Mouse (Mus musculus) liver, adult 2 months (tissue): Measurements from ENCODE around the gene Zdhhc6. TPM values are rescaled to one million over a fixed set of nuclear protein-coding genes. Genes with fewer than 3 reads are reported as not detected.
A peak's percentile ranks its signal among the peaks of the same experiment; 100 is the strongest.

Source experiments
- DNase-seq: peaks from one replicate; pipeline ENCODE4 v3.0.0-alpha.2; 2011; ENCODE audit warnings: low read depth, low spot score; ENCODE audit errors: extremely low read depth
- H3K27ac ChIP-seq: fragments of 200-500 bp; replicated peaks from 2 replicates; pipeline ENCODE4 v1.5.1; 2012; ENCODE audit warnings: low read depth, mild to moderate bottlenecking, control low read depth, inconsistent platforms, low read length; ENCODE audit not compliant: insufficient read depth
- H3K27me3 ChIP-seq: fragments of 200-500 bp; 2 replicates; pipeline ENCODE4 v1.6.1; 2012; ENCODE audit warnings: mild to moderate bottlenecking, moderate library complexity, low read length, inconsistent platforms; ENCODE audit not compliant: control insufficient read depth, insufficient read depth
- H3K36me3 ChIP-seq: fragments of 200-500 bp; 2 replicates; pipeline ENCODE4 v1.6.1; 2012; ENCODE audit warnings: low read length, inconsistent platforms; ENCODE audit not compliant: control insufficient read depth, insufficient read depth
- H3K4me1 ChIP-seq: fragments of 200-500 bp; 2 replicates; pipeline ENCODE4 v1.6.1; 2011; ENCODE audit warnings: low read length; ENCODE audit not compliant: control insufficient read depth, insufficient read depth
- H3K4me3 ChIP-seq: fragments of 200-500 bp; 2 replicates; pipeline ENCODE4 v1.5.1; 2011; ENCODE audit warnings: low read depth, mild to moderate bottlenecking, control low read depth, low read length, moderate library complexity; ENCODE audit not compliant: insufficient read depth
- H3K79me2 ChIP-seq: fragments of 200-500 bp; 2 replicates; pipeline ENCODE4 v1.6.1; 2012; ENCODE audit warnings: inconsistent platforms, mild to moderate bottlenecking, low read length, moderate library complexity; ENCODE audit not compliant: control insufficient read depth, insufficient read depth
- H3K9ac ChIP-seq: fragments of 200-500 bp; 2 replicates; pipeline ENCODE4 v1.6.1; 2012; ENCODE audit warnings: low read depth, mild to moderate bottlenecking, control low read depth, inconsistent platforms, low read length
- CTCF ChIP-seq: fragments of 200-500 bp; IDR thresholded peaks from 2 replicates; pipeline ENCODE4 v1.5.1; 2011; ENCODE audit warnings: low read depth, low read length, control low read depth
- POLR2A ChIP-seq: fragments of 200-500 bp; IDR thresholded peaks from 2 replicates; pipeline ENCODE4 v1.6.1; 2011; ENCODE audit warnings: low read length, control low read depth; ENCODE audit not compliant: insufficient read depth; ENCODE audit errors: extremely low read depth
- WGBS: fragments of 180-500 bp; shearing (Covaris S2); methylation state at CpG from one replicate; pipeline ENCODE4 v1.1.7; 2018; 5-methylcytosine and 5-hydroxymethylcytosine counted together
- polyA plus RNA-seq: library from polyadenylated mRNA; depleted of rRNA; stranded (reverse); fragments of >200 nt; gene quantifications from 2 replicates; pipeline ENCODE4 v1.2.3, GENCODE M21; 2012
- total RNA-seq: library from RNA; depleted of rRNA; stranded (reverse); fragments of >200 nt; gene quantifications from 2 replicates; pipeline ENCODE4 v1.2.3, GENCODE M21; 2014

Zdhhc6 gene
- total and polyA plus RNA-seq, 2 experiments = 19.5 to 60.1 TPM

DNA sequence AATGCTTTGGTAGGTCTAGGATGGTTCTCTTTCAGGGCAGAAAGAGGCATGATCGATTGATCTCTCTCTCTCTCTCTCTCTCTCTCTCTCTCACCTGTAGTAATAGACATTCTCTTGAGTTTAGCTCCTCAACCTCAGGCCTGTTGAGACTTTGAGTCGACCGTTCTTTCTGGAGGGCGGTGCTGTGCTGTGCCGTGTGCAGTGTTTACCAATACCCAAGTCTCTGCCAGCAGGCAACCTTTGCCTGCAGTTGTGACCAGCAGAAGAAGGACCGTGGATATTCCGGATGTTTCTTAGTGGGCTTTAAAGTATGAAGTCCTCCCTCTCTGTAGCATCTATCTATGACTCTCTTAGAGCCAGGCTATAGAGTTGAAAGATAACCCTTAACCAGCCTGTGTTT, 26.6 kb upstream of the Zdhhc6 start:
- peaks cover 6% of the 10 kb centered on the region; the same call in 1 of the 2 replicates for H3K4me1 ChIP-seq
- H3K4me3 ChIP-seq = no peak overlapping the region
- H3K36me3 ChIP-seq = 0 out of 2 replicates have a peak, but pooled peaks cover 1% of the 10 kb centered on the region
- H3K27ac ChIP-seq = peak overlapping the region; percentile 14
- 23% methylated on average over 7 of the region's 7 CpGs for WGBS
- TF ChIP-seq CTCF (no peak), POLR2A (no peak)
- H3K79me2 ChIP-seq = no peaks in the 10 kb centered on the region; the same call in 1 of the 2 replicates
- DNase-seq = peak; percentile 85
- H3K9ac ChIP-seq = no peak overlapping the region
- H3K27me3 ChIP-seq = no peaks in the 10 kb centered on the region

DNA sequence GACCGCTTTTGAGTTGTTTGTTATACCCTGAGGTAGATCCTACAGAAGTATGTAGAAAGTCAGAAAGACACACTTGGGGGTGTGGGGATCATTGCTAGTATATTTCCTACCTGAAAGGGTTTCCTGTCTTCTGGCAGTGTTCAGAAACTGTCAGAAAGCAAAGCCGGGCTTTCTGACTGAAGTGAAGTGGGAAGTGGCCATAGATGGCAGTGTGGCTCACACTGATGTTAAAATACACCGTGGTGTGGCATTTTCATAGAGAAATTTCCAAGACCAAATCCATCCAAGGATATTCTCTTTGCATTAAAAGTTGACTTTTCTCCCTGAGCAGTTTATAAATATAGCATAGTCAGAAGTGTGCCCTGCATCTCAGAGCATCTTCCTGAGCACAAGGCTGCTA, 25.5 kb upstream of the Zdhhc6 start:
- peaks cover 6% of the 10 kb centered on the region; the same call in 1 of the 2 replicates for H3K4me1 ChIP-seq
- H3K79me2 ChIP-seq = no peaks in the 10 kb centered on the region; the same call in 1 of the 2 replicates
- peaks cover 1% of the 10 kb centered on the region; the same call in 1 of the 2 replicates for H3K36me3 ChIP-seq
- H3K27me3 ChIP-seq = no peaks in the 10 kb centered on the region
- H3K27ac ChIP-seq = no peak overlapping the region
- DNase-seq = no peak
- no peak for TF ChIP-seq CTCF
- no peak for TF ChIP-seq POLR2A
- H3K4me3 ChIP-seq = no peak overlapping the region
- H3K9ac ChIP-seq = no peak overlapping the region
- WGBS = 79% methylated on average over 3 of the region's 3 CpGs

DNA sequence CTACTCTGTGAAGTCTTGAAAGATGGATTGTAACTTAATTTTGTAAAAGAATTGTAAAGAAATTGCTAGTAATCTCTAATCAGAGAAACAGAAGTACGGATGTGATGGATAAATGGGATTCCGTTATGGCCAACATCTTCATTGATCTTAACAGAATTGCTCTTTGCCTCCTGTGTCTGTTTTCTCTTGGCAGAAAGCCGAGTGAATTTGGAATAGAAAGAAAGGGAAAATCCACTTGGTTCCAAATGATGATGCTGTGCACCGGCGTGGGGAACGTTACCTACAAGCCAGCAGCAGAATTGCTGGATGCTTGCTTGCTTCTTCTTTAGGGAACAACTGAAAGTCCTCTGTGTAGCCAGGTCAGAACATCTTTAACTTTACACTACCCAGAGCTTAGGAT, 24.7 kb upstream of the Zdhhc6 start:
- WGBS = 25% methylated on average over 6 of the region's 6 CpGs
- Histone ChIP-seq H3K27ac (no peak overlapping the region), H3K4me1 (peaks cover 6% of the 10 kb centered on the region; the same call in 1 of the 2 replicates), H3K79me2 (no peaks in the 10 kb centered on the region; the same call in 1 of the 2 replicates), H3K36me3 (peaks cover 1% of the 10 kb centered on the region; the same call in 1 of the 2 replicates), H3K9ac (no peak overlapping the region), H3K4me3 (no peak overlapping the region), H3K27me3 (no peaks in the 10 kb centered on the region)
- no peak for TF ChIP-seq CTCF
- peak; percentile 70 for DNase-seq

DNA sequence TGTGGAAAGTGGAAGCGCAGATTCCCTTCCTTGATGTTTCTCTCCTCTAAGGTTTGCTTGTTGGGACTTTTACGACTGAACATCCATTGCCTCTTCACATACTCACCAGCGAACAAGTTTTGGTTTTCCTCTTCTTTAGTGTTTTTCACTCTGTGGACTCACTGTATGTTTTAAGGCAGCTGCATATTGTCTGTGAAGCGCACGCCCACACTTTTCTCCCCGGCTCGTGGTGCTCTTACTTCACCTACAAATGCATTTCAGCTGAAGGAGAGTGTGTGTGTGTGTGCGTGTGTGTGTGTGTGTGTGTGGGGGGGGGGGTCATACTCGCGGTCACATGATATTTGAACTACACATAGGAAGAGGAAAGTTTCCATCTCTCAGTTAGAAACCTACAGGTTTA, 21.8 kb upstream of the Zdhhc6 start:
- no peak overlapping the region for H3K9ac ChIP-seq
- H3K79me2 ChIP-seq = peaks cover 2% of the 10 kb centered on the region; the same call in 1 of the 2 replicates
- TF ChIP-seq CTCF (no peak), POLR2A (no peak)
- no peak for DNase-seq
- H3K4me1 ChIP-seq = peaks cover 2% of the 10 kb centered on the region; the same call in 1 of the 2 replicates
- no peak overlapping the region for H3K4me3 ChIP-seq
- H3K27ac ChIP-seq = no peak overlapping the region
- H3K36me3 ChIP-seq = peaks cover 1% of the 10 kb centered on the region; the same call in 1 of the 2 replicates
- WGBS = 93% methylated on average over 10 of the region's 10 CpGs
- H3K27me3 ChIP-seq = no peaks in the 10 kb centered on the region

DNA sequence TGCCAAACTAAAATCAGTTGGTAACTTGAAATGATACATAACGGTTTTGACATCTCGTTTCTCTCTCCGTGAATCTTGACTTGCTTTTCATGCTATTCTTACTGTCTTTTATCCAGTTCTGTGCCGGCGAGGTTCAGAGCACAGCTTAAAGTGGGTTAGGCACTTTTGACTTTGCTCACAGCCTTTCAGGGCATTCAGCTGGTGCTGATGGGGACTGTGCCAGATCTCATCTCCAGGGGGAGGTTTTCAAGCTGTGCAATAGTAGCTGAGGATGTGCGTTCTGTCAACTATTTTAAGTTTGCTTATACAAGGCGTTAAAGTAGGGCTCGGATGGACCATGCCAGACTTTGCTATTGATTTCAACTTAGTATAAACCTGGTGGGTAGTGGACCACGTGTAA, 21.2 kb upstream of the Zdhhc6 start:
- H3K36me3 ChIP-seq = peaks cover 1% of the 10 kb centered on the region; the same call in 1 of the 2 replicates
- no peak overlapping the region for H3K27ac ChIP-seq
- DNase-seq = no peak
- H3K4me3 ChIP-seq = no peak overlapping the region
- TF ChIP-seq CTCF (no peak), POLR2A (no peak)
- H3K9ac ChIP-seq = no peak overlapping the region
- peaks cover 2% of the 10 kb centered on the region; the same call in 1 of the 2 replicates for H3K79me2 ChIP-seq
- 61% methylated on average over 9 of the region's 9 CpGs for WGBS
- no peaks in the 10 kb centered on the region; the same call in 1 of the 2 replicates for H3K4me1 ChIP-seq
- no peaks in the 10 kb centered on the region for H3K27me3 ChIP-seq

DNA sequence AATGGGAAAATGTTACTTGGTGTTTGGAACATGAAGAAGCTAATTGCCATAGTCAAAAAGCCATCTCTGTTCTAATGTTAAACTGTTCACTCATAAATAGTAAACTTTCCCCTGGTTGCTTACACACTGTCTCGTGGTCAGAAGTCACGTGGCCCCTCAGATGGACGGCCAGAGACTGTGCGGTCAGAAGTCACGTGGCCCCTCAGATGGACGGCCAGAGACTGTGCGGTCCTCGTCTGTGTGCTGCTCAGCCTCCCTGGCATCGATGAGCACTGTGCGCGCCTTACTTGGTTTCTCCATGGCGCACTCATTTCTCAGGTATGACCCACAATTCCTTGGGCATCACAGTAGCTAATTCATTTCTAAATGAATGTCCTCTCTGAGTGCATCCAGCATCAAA, 20.6 kb upstream of the Zdhhc6 start:
- TF ChIP-seq CTCF (no peak), POLR2A (no peak)
- 84% methylated on average over 12 of the region's 12 CpGs for WGBS
- peaks cover 1% of the 10 kb centered on the region; the same call in 1 of the 2 replicates for H3K36me3 ChIP-seq
- H3K4me3 ChIP-seq = no peak overlapping the region
- H3K9ac ChIP-seq = no peak overlapping the region
- peaks cover 2% of the 10 kb centered on the region; the same call in 1 of the 2 replicates for H3K79me2 ChIP-seq
- H3K27me3 ChIP-seq = no peaks in the 10 kb centered on the region
- no peak overlapping the region for H3K27ac ChIP-seq
- H3K4me1 ChIP-seq = no peaks in the 10 kb centered on the region; the same call in 1 of the 2 replicates
- no peak for DNase-seq
